Mouse (Mus musculus) liver, postnatal 0 days (tissue): ENCODE measurements around the gene Ppp1r9b.

Source experiments
- CTCF ChIP-seq: sonication (generic); IDR thresholded peaks from 2 replicates; pipeline ENCODE4 v1.5.1; 2016; ENCODE audit warnings: antibody characterized with exemption, low read depth
- EP300 ChIP-seq: IDR thresholded peaks from 2 replicates; pipeline ENCODE4 v1.6.1; 2016; ENCODE audit warnings: antibody characterized with exemption, low read depth, mild to moderate bottlenecking

GRCm38 (mm10) chr11:94985822-94986221 is 5.0 kb upstream of the Ppp1r9b start:
- TF ChIP-seq CTCF (no peak), EP300 (no peak)
